Mouse (Mus musculus) stomach, embryonic 15.5 days (tissue): Measurements from ENCODE around the gene Apba2. TPM values are rescaled to one million over a fixed set of nuclear protein-coding genes. Genes with fewer than 3 reads are reported as not detected.

Experiments
- ATAC-seq: fragments of 200-750 bp; cut with Nextera tagmentation; 2 replicates; pipeline ENCODE4 v1.8.0; 2017; ENCODE audit warnings: low read depth, moderate number of reproducible peaks, moderate TSS enrichment; ENCODE audit not compliant: insufficient read depth, low FRiP score
- H3K27ac ChIP-seq: fragments of 300-500 bp; sonication (generic); 2 replicates; pipeline ENCODE4 v1.5.1; 2015; ENCODE audit warnings: mild to moderate bottlenecking, inconsistent platforms
- H3K27me3 ChIP-seq: fragments of 300-500 bp; sonication (generic); replicated peaks from 2 replicates; pipeline ENCODE4 v1.6.1; 2015; ENCODE audit warnings: inconsistent platforms
- H3K36me3 ChIP-seq: fragments of 300-500 bp; sonication (generic); 2 replicates; pipeline ENCODE4 v1.6.1; 2015; ENCODE audit warnings: inconsistent platforms
- H3K4me1 ChIP-seq: fragments of 300-500 bp; sonication (generic); 2 replicates; pipeline ENCODE4 v1.6.1; 2015; ENCODE audit warnings: inconsistent platforms
- H3K4me2 ChIP-seq: fragments of 300-500 bp; sonication (generic); 2 replicates; pipeline ENCODE4 v1.6.1; 2015; ENCODE audit warnings: mild to moderate bottlenecking, inconsistent platforms
- H3K4me3 ChIP-seq: fragments of 300-500 bp; sonication (generic); replicated peaks from 2 replicates; pipeline ENCODE4 v1.5.1; 2015; ENCODE audit warnings: inconsistent platforms
- H3K9ac ChIP-seq: fragments of 300-500 bp; sonication (generic); 2 replicates; pipeline ENCODE4 v1.6.1; 2015; ENCODE audit warnings: inconsistent platforms
- H3K9me3 ChIP-seq: fragments of 300-500 bp; sonication (generic); 2 replicates; pipeline ENCODE4 v1.6.1; 2016; ENCODE audit warnings: inconsistent platforms
- WGBS: fragments of 180-500 bp; shearing (Covaris S2); methylation state at CpG from one replicate; pipeline ENCODE4 v1.1.7; 2015; 5-methylcytosine and 5-hydroxymethylcytosine counted together
- polyA plus RNA-seq: library from polyadenylated mRNA; unstranded; fragments of >200 nt; fragmentation: Nextera tagmentation; extraction: Ambion mirVana; gene quantifications from 2 replicates; pipeline ENCODE4 v1.2.1, GENCODE M21; 2015

The Apba2 gene
- polyA plus RNA-seq, 1 experiment from 2014 or later: 6.1 TPM

- H3K9me3 ChIP-seq: no peaks in the 10 kb centered on the region
- no peaks in the 10 kb centered on the region for H3K4me1 ChIP-seq
- H3K4me2 ChIP-seq: no peak overlapping the region
- no peaks in the 10 kb centered on the region for H3K36me3 ChIP-seq
- H3K27me3 ChIP-seq: no peaks in the 10 kb centered on the region
- H3K4me3 ChIP-seq: no peak overlapping the region
- no peak overlapping the region for H3K9ac ChIP-seq
- WGBS: 85% methylated on average over 3 of the region's 3 CpGs
- H3K27ac ChIP-seq: no peak overlapping the region
- no peak for ATAC-seq
These were observed 139.1 kb downstream of the Apba2 start for GRCm38 (mm10) chr7:64640651-64641050.

DNA sequence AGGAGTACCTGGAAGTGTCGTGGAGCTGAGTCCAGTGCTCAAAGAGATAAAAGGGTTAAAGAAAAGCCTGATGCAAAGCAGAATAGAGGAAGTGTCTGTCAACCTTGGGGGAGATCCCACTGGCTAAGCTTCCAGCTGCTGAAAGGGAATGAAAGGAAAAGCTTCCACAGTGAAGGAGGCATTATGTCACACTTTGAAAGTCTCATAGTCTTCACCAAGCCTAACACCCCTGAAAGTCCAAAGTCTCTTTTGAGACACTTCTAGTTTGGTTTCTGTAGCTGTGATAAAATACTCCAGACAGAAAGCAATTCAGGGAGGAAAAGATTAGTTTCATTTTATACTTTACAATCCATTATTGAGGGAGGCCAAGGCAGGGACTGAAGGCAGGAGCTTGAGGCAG, 141.4 kb downstream of the Apba2 start:
- no peaks in the 10 kb centered on the region for H3K36me3 ChIP-seq
- H3K4me1 ChIP-seq: no peaks in the 10 kb centered on the region
- no peak overlapping the region for H3K4me2 ChIP-seq
- no peak overlapping the region for H3K27ac ChIP-seq
- H3K9me3 ChIP-seq: no peaks in the 10 kb centered on the region
- 55% methylated on average over 1 of the region's 1 CpGs for WGBS
- ATAC-seq: no peak
- H3K4me3 ChIP-seq: no peak overlapping the region
- H3K27me3 ChIP-seq: no peaks in the 10 kb centered on the region
- H3K9ac ChIP-seq: no peak overlapping the region

- Histone ChIP-seq H3K4me3 (no peak overlapping the region), H3K9me3 (no peaks in the 10 kb centered on the region), H3K4me2 (no peak overlapping the region), H3K4me1 (no peaks in the 10 kb centered on the region), H3K27ac (no peak overlapping the region), H3K27me3 (no peaks in the 10 kb centered on the region), H3K9ac (no peak overlapping the region), H3K36me3 (no peaks in the 10 kb centered on the region)
- WGBS: 57% methylated on average over 3 of the region's 3 CpGs
- 0 out of 2 replicates have a peak, but pooled peaks have one; percentile 49 for ATAC-seq
These were observed 144.0 kb downstream of the Apba2 start for GRCm38 (mm10) chr7:64645458-64645857.

GRCm38 (mm10) chr7:64646046-64646445, 144.5 kb downstream of the Apba2 start:
- no peaks in the 10 kb centered on the region for H3K36me3 ChIP-seq
- H3K27ac ChIP-seq: no peak overlapping the region
- H3K4me1 ChIP-seq: no peaks in the 10 kb centered on the region
- H3K4me3 ChIP-seq: no peak overlapping the region
- H3K27me3 ChIP-seq: no peaks in the 10 kb centered on the region
- 65% methylated on average over 6 of the region's 6 CpGs for WGBS
- no peaks in the 10 kb centered on the region for H3K9me3 ChIP-seq
- no peak overlapping the region for H3K9ac ChIP-seq
- no peak overlapping the region for H3K4me2 ChIP-seq
- no peak for ATAC-seq

DNA sequence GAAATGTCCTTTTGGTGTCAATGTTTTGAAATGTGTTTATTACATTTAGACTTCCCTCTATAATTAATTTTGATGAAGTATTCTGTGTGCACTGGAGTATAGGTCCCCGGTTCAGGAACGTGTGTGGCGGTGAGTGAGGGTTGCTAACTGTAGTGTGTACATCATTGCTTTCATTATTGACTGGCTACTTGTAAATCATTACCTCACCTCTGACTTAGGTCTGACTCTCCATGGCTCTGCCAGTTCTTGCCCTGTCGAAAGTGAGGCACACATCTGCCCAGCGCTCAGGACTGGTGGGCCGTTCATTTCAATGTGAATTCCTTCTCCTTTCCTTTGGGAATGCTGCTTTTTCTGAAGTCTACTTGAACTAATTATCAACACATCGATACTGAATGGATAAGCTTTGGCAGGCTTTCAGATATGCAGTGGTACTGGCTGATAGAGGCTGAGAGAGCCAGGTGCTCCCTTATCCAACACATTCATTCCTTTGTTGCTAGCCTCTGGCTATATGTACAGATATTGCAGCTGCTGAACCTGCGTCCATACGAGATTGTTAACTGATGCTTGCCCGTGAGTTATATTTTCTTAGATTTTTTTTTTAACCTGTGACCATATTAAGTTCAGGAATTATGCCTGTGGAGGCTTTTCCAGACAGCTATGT, 147.6 kb downstream of the Apba2 start:
- no peaks in the 10 kb centered on the region for H3K9me3 ChIP-seq
- peak; percentile 56 for ATAC-seq
- H3K27me3 ChIP-seq: no peaks in the 10 kb centered on the region
- no peak overlapping the region for H3K9ac ChIP-seq
- no peak overlapping the region for H3K4me2 ChIP-seq
- no peak overlapping the region for H3K27ac ChIP-seq
- H3K4me1 ChIP-seq: no peaks in the 10 kb centered on the region
- no peak overlapping the region for H3K4me3 ChIP-seq
- WGBS: 62% methylated on average over 10 of the region's 10 CpGs
- H3K36me3 ChIP-seq: no peaks in the 10 kb centered on the region

GRCm38 (mm10) chr7:64651963-64652362, 150.5 kb downstream of the Apba2 start:
- Histone ChIP-seq H3K4me1 (no peaks in the 10 kb centered on the region), H3K4me2 (no peak overlapping the region), H3K4me3 (no peak overlapping the region), H3K9ac (no peak overlapping the region), H3K27me3 (no peaks in the 10 kb centered on the region), H3K9me3 (no peaks in the 10 kb centered on the region), H3K27ac (no peak overlapping the region), H3K36me3 (no peaks in the 10 kb centered on the region)
- no peak for ATAC-seq
- WGBS: 77% methylated on average over 3 of the region's 3 CpGs

DNA sequence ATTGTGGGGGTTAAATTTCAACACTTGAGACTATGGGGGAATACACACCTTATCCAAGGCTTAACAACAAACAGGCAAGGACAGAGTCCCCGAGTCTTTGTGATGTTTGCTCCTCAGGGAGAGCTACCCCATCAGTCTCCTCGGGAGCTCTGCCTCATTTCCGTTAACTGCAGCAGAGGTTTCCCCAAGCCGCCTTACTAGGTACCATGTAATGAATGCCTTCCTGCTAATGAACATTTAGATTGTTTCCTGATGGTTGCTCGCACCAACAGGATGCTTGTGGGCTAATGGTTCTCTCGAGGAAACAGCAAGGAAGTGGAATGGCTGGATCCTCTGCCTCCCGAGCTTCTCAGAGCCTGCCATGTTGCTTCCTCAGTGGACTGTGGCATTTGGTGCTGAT, 155.3 kb downstream of the Apba2 start:
- Histone ChIP-seq H3K36me3 (no peaks in the 10 kb centered on the region), H3K4me3 (no peak overlapping the region), H3K27me3 (no peaks in the 10 kb centered on the region), H3K9me3 (no peaks in the 10 kb centered on the region), H3K4me1 (no peaks in the 10 kb centered on the region), H3K27ac (no peak overlapping the region), H3K4me2 (no peak overlapping the region), H3K9ac (no peak overlapping the region)
- ATAC-seq: no peak
- 66% methylated on average over 7 of the region's 7 CpGs for WGBS

DNA sequence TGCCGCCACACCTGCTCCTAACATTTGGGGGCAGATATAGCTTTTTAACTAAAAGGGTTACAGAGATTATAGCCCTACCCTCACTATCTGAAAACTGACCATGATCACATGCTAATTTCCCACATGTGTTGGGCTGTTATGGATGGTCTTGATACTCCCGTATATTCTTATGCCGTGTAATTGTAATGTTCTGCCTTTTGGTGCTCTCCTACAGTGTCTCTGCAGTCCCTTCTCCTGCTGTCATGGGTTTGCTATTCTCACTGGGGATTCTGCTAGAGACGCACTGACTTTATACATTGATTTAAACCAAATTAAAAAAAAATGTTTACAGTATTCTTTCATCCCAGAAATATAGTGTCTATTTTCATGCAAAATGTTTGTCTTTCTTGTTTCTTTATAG, 157.4 kb downstream of the Apba2 start:
- Histone ChIP-seq H3K9me3 (no peaks in the 10 kb centered on the region), H3K4me3 (no peak overlapping the region), H3K27me3 (no peaks in the 10 kb centered on the region), H3K9ac (no peak overlapping the region), H3K4me1 (no peaks in the 10 kb centered on the region), H3K4me2 (no peak overlapping the region), H3K27ac (no peak overlapping the region), H3K36me3 (no peaks in the 10 kb centered on the region)
- no peak for ATAC-seq
- 76% methylated on average over 4 of the region's 4 CpGs for WGBS

GRCm38 (mm10) chr7:64659328-64659727, 157.8 kb downstream of the Apba2 start:
- no peaks in the 10 kb centered on the region for H3K9me3 ChIP-seq
- no peak for ATAC-seq
- WGBS: 64% methylated on average over 8 of the region's 8 CpGs

DNA sequence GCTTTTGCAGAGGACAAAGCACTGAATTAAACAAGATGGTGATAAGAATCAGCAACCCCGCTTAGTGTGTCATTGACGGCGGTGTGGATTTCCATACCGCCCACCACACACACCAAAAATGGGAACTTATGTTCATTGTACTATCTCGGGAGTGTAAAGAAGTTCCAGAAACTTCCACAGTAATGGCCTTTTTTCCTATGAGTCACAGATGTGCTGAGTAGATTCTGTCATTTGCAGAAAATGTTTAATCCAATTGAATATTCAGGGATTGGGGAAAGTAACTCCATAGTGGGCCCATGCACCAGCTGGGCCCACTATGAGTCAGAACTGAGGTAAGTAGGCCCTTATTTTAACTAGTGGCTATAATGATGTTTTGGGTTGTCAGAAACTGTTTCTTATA, 161.0 kb downstream of the Apba2 start:
- whole genome bisulfite sequencing: 88% methylated on average over 5 of the region's 5 CpGs
- Histone ChIP-seq H3K27me3 (no peaks in the 10 kb centered on the region), H3K4me2 (no peak overlapping the region), H3K27ac (no peak overlapping the region), H3K9ac (no peak overlapping the region), H3K9me3 (no peaks in the 10 kb centered on the region), H3K4me1 (no peaks in the 10 kb centered on the region), H3K4me3 (no peak overlapping the region), H3K36me3 (no peaks in the 10 kb centered on the region)
- no peak for ATAC-seq

More at GRCm38 (mm10) chr7:64659328-64659727, 157.8 kb downstream of the Apba2 start:
- no peak overlapping the region for H3K9ac ChIP-seq
- H3K4me3 ChIP-seq: no peak overlapping the region
- no peak overlapping the region for H3K27ac ChIP-seq
- no peaks in the 10 kb centered on the region for H3K36me3 ChIP-seq
- no peaks in the 10 kb centered on the region for H3K4me1 ChIP-seq
- H3K4me2 ChIP-seq: no peak overlapping the region
- H3K27me3 ChIP-seq: no peaks in the 10 kb centered on the region

GRCm38 (mm10) chr7:64663600-64663999, 162.1 kb downstream of the Apba2 start:
- 88% methylated on average over 3 of the region's 3 CpGs for WGBS
- no peak for ATAC-seq

GRCm38 (mm10) chr7:64665120-64665519, 163.6 kb downstream of the Apba2 start:
- no peak overlapping the region for H3K27ac ChIP-seq
- no peaks in the 10 kb centered on the region for H3K9me3 ChIP-seq
- no peak overlapping the region for H3K9ac ChIP-seq
- ATAC-seq: no peak
- no peak overlapping the region for H3K4me2 ChIP-seq
- H3K4me3 ChIP-seq: no peak overlapping the region
- H3K4me1 ChIP-seq: no peaks in the 10 kb centered on the region
- WGBS: 62% methylated on average over 7 of the region's 7 CpGs
- H3K27me3 ChIP-seq: no peaks in the 10 kb centered on the region
- no peaks in the 10 kb centered on the region for H3K36me3 ChIP-seq

More at GRCm38 (mm10) chr7:64663600-64663999, 162.1 kb downstream of the Apba2 start:
- Histone ChIP-seq H3K9ac (no peak overlapping the region), H3K36me3 (no peaks in the 10 kb centered on the region), H3K27ac (no peak overlapping the region), H3K9me3 (no peaks in the 10 kb centered on the region), H3K4me1 (no peaks in the 10 kb centered on the region), H3K4me3 (no peak overlapping the region), H3K27me3 (no peaks in the 10 kb centered on the region), H3K4me2 (no peak overlapping the region)
